In genomic region chr11:82399621-82400020, GRCm38 (mm10) we compare ENCODE assay signal across 8 mouse cellular contexts. TPM values are rescaled to one million over a fixed set of nuclear protein-coding genes. Genes with fewer than 3 reads are reported as not detected.
DNase-seq lines count a peak whose midpoint lies in the region; ATAC-seq and TF ChIP-seq lines count a peak whose summit lies in the region.
"Had no signal": no experiment of that assay in that cellular context is flagged by ENCODE, and none has a peak within 500 bp of the region (broad histone marks: within the 10 kb centered on the region; RNA-seq: fewer than 3 reads in every experiment).

No protein-coding gene starts in this region.

- no peaks in the 10 kb centered on the region for H3K4me1 ChIP-seq in intestine, postnatal 0 days (replicated peaks; ENCODE audit: control insufficient read depth, insufficient read depth, low read length)
- H3K4me1 ChIP-seq in intestine, embryonic 15.5 days (replicated peaks) = no peaks in the 10 kb centered on the region
- no peaks in the 10 kb centered on the region for H3K4me1 ChIP-seq in CH12.LX (ENCODE audit: control insufficient read depth in 1 of 2, insufficient read depth in 2 of 2)
- H3K4me1 ChIP-seq in embryonic facial prominence, embryonic 10.5 days = peaks cover 2% of the 10 kb centered on the region; the same call in 1 of the 2 replicates
- no peaks in the 10 kb centered on the region for H3K4me1 ChIP-seq in stomach, postnatal 0 days (replicated peaks; ENCODE audit: control insufficient read depth, insufficient read depth)
- H3K4me1 ChIP-seq: liver, embryonic 15.5 days had no signal

- H3K79me2 ChIP-seq in CH12.LX (replicated peaks; ENCODE audit: control insufficient read depth, extremely low read depth, insufficient read depth, poor library complexity, severe bottlenecking) = no peaks in the 10 kb centered on the region

- peak; percentile 63 for TF ChIP-seq CTCF in intestine, postnatal 0 days (IDR thresholded peaks at IDR 0.05; ENCODE audit: low read depth)
- peak; percentile 60 to 80 for TF ChIP-seq CTCF in CH12.LX (conservative IDR thresholded peaks at IDR 0.05 in 1 of 2, IDR thresholded peaks at IDR 0.05 in 1 of 2; ENCODE audit: low read depth in 2 of 2, low read length in 2 of 2)
- peak; percentile 61 for TF ChIP-seq CTCF in stomach, postnatal 0 days (IDR thresholded peaks at IDR 0.05; ENCODE audit: low read depth)

- peak; percentile 4 for DNase-seq in 416B (ENCODE audit: low read depth)
- DNase-seq in CH12.LX (ENCODE audit: extremely low read depth) = peak; percentile 38
- DNase-seq in embryonic facial prominence, embryonic 10.5 days (ENCODE audit: low spot score) = peak; percentile 53
- DNase-seq in stomach, postnatal 0 days (ENCODE audit: low spot score) = peak; percentile 20
- DNase-seq in gastrocnemius, postnatal 25 days = no peak

- no peak for ATAC-seq in intestine, postnatal 0 days
- ATAC-seq in intestine, embryonic 15.5 days = no peak
- no peak for ATAC-seq in stomach, postnatal 0 days (ENCODE audit: low FRiP score, low TSS enrichment)

- H3K4me3 ChIP-seq in intestine, postnatal 0 days (ENCODE audit: low read depth, low read length) = no peak overlapping the region
- no peak overlapping the region for H3K4me3 ChIP-seq in intestine, embryonic 15.5 days (replicated peaks)
- no peak overlapping the region for H3K4me3 ChIP-seq in CH12.LX (replicated peaks in 1 of 3; ENCODE audit: low read depth in 2 of 3, low read length in 2 of 3, poor library complexity in 1 of 3)
- no peak overlapping the region for H3K4me3 ChIP-seq in embryonic facial prominence, embryonic 10.5 days
- no peak overlapping the region for H3K4me3 ChIP-seq in stomach, postnatal 0 days (ENCODE audit: low read depth, low read length)
- H3K4me3 ChIP-seq: liver, embryonic 15.5 days had no signal

- no peak overlapping the region for H3K27ac ChIP-seq in intestine, postnatal 0 days (ENCODE audit: low read depth, low read length)
- no peak overlapping the region for H3K27ac ChIP-seq in intestine, embryonic 15.5 days
- H3K27ac ChIP-seq in CH12.LX (ENCODE audit: insufficient read depth, low read depth) = no peak overlapping the region
- no peak overlapping the region for H3K27ac ChIP-seq in embryonic facial prominence, embryonic 10.5 days (replicated peaks)
- H3K27ac ChIP-seq in stomach, postnatal 0 days (replicated peaks) = no peak overlapping the region
- H3K27ac ChIP-seq: liver, embryonic 15.5 days had no signal

- H3K4me2 ChIP-seq in intestine, postnatal 0 days (replicated peaks; ENCODE audit: low read depth) = no peak overlapping the region
- no peak overlapping the region for H3K4me2 ChIP-seq in intestine, embryonic 15.5 days (replicated peaks)
- no peak overlapping the region for H3K4me2 ChIP-seq in CH12.LX (ENCODE audit: insufficient read depth, low read depth, poor library complexity, severe bottlenecking)
- H3K4me2 ChIP-seq in stomach, postnatal 0 days (replicated peaks; ENCODE audit: low read depth) = no peak overlapping the region
- H3K4me2 ChIP-seq: liver, embryonic 15.5 days had no signal

- dilution Hi-C loops in CH12.LX (cut with MboI; ENCODE audit: extremely low pct_ligation_motif_present, extremely low pct_unique_long_range_greater_than_20kb, low sequenced_read_pairs) = no loop called here

- 0 out of 2 replicates have a peak, but pooled peaks cover 3% of the 10 kb centered on the region for H3K27me3 ChIP-seq in intestine, postnatal 0 days (replicated peaks; ENCODE audit: control insufficient read depth, insufficient read depth, low read length)
- H3K27me3 ChIP-seq in intestine, embryonic 15.5 days (replicated peaks) = peaks cover 4% of the 10 kb centered on the region; the same call in 1 of the 2 replicates
- peaks cover 89% of the 10 kb centered on the region for H3K27me3 ChIP-seq in CH12.LX (replicated peaks)
- H3K27me3 ChIP-seq in embryonic facial prominence, embryonic 10.5 days (replicated peaks; ENCODE audit: low read depth, poor library complexity, severe bottlenecking) = peaks cover 89% of the 10 kb centered on the region
- H3K27me3 ChIP-seq in stomach, postnatal 0 days (ENCODE audit: control insufficient read depth, insufficient read depth, low read length) = no peaks in the 10 kb centered on the region
- H3K27me3 ChIP-seq: liver, embryonic 15.5 days had no signal

- in situ Hi-C loops in CH12.LX (cut with MboI; ENCODE audit: low pct_ligation_motif_present, low pct_unique_long_range_greater_than_20kb, low sequenced_read_pairs) = loop anchor here (10.0 kb wide), 1 partner anchor 165 kb away; no protein-coding TSS in a partner anchor

- TF ChIP-seq RAD21 in CH12.LX (IDR thresholded peaks at IDR 0.05; ENCODE audit: low read depth, low read length) = peak; percentile 60

- no peaks in the 10 kb centered on the region for H3K36me3 ChIP-seq in intestine, postnatal 0 days (ENCODE audit: control insufficient read depth, insufficient read depth)
- no peaks in the 10 kb centered on the region for H3K36me3 ChIP-seq in intestine, embryonic 15.5 days
- no peaks in the 10 kb centered on the region for H3K36me3 ChIP-seq in CH12.LX (replicated peaks in 1 of 2; ENCODE audit: control insufficient read depth in 1 of 2, insufficient read depth in 1 of 2, low read length in 1 of 2)
- no peaks in the 10 kb centered on the region for H3K36me3 ChIP-seq in embryonic facial prominence, embryonic 10.5 days (replicated peaks)
- no peaks in the 10 kb centered on the region for H3K36me3 ChIP-seq in stomach, postnatal 0 days (ENCODE audit: control insufficient read depth, insufficient read depth, low read length)
- H3K36me3 ChIP-seq: liver, embryonic 15.5 days had no signal

- no peaks in the 10 kb centered on the region for H3K9me3 ChIP-seq in intestine, postnatal 0 days (ENCODE audit: control insufficient read depth)
- H3K9me3 ChIP-seq in intestine, embryonic 15.5 days = no peaks in the 10 kb centered on the region
- H3K9me3 ChIP-seq in CH12.LX (replicated peaks; ENCODE audit: low read length) = no peaks in the 10 kb centered on the region
- no peaks in the 10 kb centered on the region for H3K9me3 ChIP-seq in embryonic facial prominence, embryonic 10.5 days
- no peaks in the 10 kb centered on the region for H3K9me3 ChIP-seq in stomach, postnatal 0 days (ENCODE audit: control insufficient read depth, low read length)
- H3K9me3 ChIP-seq: liver, embryonic 15.5 days had no signal

- H3K9ac ChIP-seq in intestine, postnatal 0 days (ENCODE audit: low read depth, low read length) = no peak overlapping the region
- no peak overlapping the region for H3K9ac ChIP-seq in intestine, embryonic 15.5 days
- H3K9ac ChIP-seq in CH12.LX (ENCODE audit: insufficient read depth, low read depth) = no peak overlapping the region
- H3K9ac ChIP-seq in stomach, postnatal 0 days (ENCODE audit: low read length) = no peak overlapping the region
- H3K9ac ChIP-seq: liver, embryonic 15.5 days had no signal

- no peak for TF ChIP-seq POLR2A in CH12.LX (IDR thresholded peaks at IDR 0.05; ENCODE audit: low read depth, low read length)

- WGBS in intestine, postnatal 0 days = 31% methylated on average over 2 of the region's 3 CpGs
- WGBS in intestine, embryonic 15.5 days = 18% methylated on average over 3 of the region's 3 CpGs
- WGBS in embryonic facial prominence, embryonic 10.5 days = 23% methylated on average over 3 of the region's 3 CpGs
- WGBS in stomach, postnatal 0 days = 21% methylated on average over 3 of the region's 3 CpGs

- TF ChIP-seq EP300 in CH12.LX (IDR thresholded peaks at IDR 0.05; ENCODE audit: low read length) = no peak
- no peak for TF ChIP-seq EP300 in stomach, postnatal 0 days (optimal IDR thresholded peaks at IDR 0.05)

TF ChIP-seq in CH12.LX, 34 proteins besides CTCF, POLR2A, EP300 and RAD21:
- TF ChIP-seq JUND (conservative IDR thresholded peaks at IDR 0.05; ENCODE audit: low read depth, low read length) (no peak), SMC3 (IDR thresholded peaks at IDR 0.05; ENCODE audit: low read depth, low read length) (peak; percentile 77)

RNA-seq across cellular contexts. Expression of gene Tmem132e, which starts 10.9 kb away (rescaled TPM):
- 0.34 TPM in 2 replicates for polyA plus RNA-seq in intestine, postnatal 0 days (2015; fragmentation: Nextera tagmentation; extraction: Ambion mirVana)
- polyA plus RNA-seq in intestine, embryonic 15.5 days (2015; fragmentation: Nextera tagmentation; extraction: Ambion mirVana) = 0.80 and 0.91 TPM in 2 replicates
- total RNA-seq in CH12.LX (2012; rRNA removed) (not detected in 2 replicates), CH12.LX (2014; rRNA removed) (not detected in 2 replicates)
- polyA plus RNA-seq in CH12.LX (2012; ENCODE audit: insufficient read length, low read depth) = not detected in 2 replicates
- 1.0 and 1.2 TPM in 2 replicates for polyA plus RNA-seq in embryonic facial prominence, embryonic 10.5 days (2016; fragmentation: Nextera tagmentation; extraction: Ambion mirVana)
- polyA plus RNA-seq in stomach, postnatal 0 days (2015; fragmentation: Nextera tagmentation; extraction: Ambion mirVana) = 0.17 and 0.21 TPM in 2 replicates
- total RNA-seq in gastrocnemius, postnatal 25 days (2021) = under 1 TPM; 0.13 to 0.15 TPM
